Mouse (Mus musculus) spleen, embryonic (tissue): ENCODE measurements around the gene Sox18.

ENCODE experiments used
- CTCF ChIA-PET: fragments of 350-600 bp; sonication (Branson Sonifier 250); formaldehyde crosslinking; loops from one replicate; lab custom pipeline; 2022; lab: Charles Lee

Gene Sox18

DNA sequence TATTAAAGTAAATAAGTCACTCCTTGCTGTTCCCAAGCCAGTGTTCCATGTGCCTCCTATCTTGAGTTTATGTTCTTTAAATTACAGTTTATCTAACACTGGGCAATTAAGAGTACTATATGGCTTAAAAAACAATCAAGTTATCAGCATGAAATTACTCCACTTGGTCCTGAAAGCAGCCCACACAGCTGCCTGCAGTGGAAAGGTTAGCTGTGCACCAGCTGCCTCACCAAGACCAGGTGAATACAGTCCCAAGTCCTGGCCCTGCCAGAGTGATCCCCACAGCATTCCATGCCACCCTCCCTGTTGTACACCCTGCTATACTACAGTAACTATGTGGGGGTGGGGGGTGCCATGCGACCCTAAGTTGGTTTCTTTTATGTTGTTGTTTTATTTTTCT lies 17.9 kb downstream of the Sox18 start:
- CTCF ChIA-PET, result interaction anchor here (1.3 kb wide), 1 partner anchor 9 kb away, joined by 3 read pairs; no protein-coding TSS in a partner anchor

GRCm38 (mm10) chr2:181653065-181653464 lies 18.4 kb downstream of the Sox18 start:
- CTCF ChIA-PET, result interaction anchor here (1.3 kb wide), 1 partner anchor 9 kb away, joined by 3 read pairs; no protein-coding TSS in a partner anchor

DNA sequence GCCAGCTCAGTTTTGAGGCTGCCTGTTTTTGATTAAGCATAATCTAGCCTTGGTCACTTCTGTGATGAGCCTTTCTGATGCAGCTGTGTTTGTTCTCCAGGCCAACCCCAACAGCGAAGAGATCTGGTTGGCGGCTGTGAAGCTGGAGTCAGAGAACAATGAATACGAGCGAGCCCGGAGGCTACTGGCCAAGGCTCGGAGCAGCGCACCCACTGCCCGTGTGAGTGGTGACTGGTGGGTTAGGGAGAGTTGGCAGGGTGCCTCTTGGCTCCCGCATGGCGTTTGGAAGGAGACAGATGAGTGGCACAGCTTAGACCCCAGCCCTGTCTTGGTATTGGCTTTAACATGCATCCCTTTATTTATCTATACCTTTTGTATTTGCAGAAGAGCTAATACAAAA lies 22.5 kb downstream of the Sox18 start:
- CTCF ChIA-PET, result no interaction called here

GRCm38 (mm10) chr2:181646626-181647472 lies 24.6 kb downstream of the Sox18 start:
- CTCF ChIA-PET, result no interaction called here

DNA sequence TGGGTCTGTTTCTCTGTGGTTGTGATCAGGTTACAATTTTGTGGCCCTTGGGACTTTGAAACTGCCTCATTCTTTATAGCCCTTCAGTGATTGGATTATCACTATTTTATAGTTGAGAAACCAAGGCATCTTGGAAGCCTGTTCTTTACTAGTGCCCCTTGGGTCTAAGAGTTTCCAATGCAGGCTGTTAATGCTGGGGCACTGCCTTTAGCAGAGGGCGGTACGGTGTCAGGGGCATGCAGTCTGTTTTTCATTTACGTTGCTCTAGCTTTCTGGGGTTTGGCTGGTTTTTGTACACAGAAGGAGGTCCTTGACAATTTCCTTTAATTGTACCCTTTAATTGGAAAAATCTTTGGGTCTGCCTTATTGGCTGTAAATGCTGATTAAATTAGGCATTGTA lies 25.8 kb downstream of the Sox18 start:
- CTCF ChIA-PET, result no interaction called here

DNA sequence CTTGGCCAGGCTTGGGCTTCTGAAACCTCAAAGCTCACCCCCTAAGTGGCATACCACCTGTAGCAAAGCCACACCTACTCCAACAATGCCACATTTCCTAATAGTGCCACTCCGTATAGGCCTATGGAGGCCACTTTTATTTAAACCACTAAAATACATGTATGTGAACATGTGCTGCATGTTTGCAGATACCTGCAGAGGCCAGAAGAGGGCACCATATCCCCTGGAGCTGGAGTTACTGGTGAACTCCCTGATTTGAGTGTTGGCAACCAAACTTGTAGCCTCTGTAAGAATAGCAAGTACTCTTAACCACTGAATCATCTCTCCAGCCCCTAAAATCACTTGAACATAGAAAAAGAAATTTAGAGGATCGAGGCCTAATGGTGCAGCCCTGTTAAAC lies 27.1 kb downstream of the Sox18 start:
- CTCF ChIA-PET, result interaction anchor here (1.6 kb wide), 1 partner anchor 34 kb away, joined by 4 read pairs; no protein-coding TSS in a partner anchor

GRCm38 (mm10) chr2:181635865-181636264 lies 35.6 kb downstream of the Sox18 start:
- CTCF ChIA-PET, result no interaction called here

DNA sequence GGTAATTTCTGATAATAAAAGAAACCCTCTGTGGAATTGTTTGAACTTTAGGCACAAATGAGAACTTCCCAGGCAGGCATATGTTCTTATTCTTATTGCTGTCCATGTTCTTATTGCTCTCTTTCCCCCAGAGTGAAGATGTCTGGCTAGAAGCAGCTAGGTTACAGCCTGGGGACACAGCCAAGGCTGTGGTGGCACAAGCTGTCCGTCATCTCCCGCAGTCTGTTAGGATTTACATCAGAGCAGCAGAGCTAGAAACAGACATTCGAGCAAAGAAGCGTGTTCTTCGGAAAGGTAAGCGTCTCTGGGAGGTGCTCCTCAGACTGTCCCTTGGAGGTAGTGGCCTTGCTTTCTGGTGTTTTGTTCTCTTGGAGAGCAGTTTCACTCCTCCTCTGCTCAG lies 38.8 kb downstream of the Sox18 start:
- CTCF ChIA-PET, result no interaction called here

GRCm38 (mm10) chr2:181628471-181628870 lies 43.0 kb downstream of the Sox18 start:
- CTCF ChIA-PET, result no interaction called here

DNA sequence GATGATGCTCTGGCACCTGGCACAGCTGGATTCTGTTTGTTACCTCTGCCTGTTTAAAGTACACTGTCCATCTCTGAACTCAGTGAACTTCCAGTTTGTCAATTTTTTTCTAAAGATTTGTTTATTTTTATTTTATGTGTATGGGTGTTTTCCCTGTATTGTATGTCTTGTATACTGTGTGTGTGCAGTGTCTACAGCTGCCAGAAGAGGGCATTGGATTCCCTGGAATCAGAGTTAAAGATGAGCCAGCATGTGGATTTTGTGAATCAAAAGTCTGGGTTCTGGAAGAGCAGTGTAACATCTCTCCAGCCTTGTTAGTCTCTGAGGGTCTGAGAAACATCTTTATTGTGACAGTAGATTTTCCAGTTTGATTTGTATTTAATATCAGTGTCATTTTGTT lies 48.0 kb downstream of the Sox18 start:
- CTCF ChIA-PET, result no interaction called here
